Mouse (Mus musculus): Measurements from ENCODE around the gene Irgq. TPM values are rescaled to one million over a fixed set of nuclear protein-coding genes. Genes with fewer than 3 reads are reported as not detected.
A peak's percentile ranks its signal among the peaks of the same experiment; 100 is the strongest.

Irgq gene
- polyA plus RNA-seq, 1 experiment from 2014 or later, result 7.5 TPM

DNA sequence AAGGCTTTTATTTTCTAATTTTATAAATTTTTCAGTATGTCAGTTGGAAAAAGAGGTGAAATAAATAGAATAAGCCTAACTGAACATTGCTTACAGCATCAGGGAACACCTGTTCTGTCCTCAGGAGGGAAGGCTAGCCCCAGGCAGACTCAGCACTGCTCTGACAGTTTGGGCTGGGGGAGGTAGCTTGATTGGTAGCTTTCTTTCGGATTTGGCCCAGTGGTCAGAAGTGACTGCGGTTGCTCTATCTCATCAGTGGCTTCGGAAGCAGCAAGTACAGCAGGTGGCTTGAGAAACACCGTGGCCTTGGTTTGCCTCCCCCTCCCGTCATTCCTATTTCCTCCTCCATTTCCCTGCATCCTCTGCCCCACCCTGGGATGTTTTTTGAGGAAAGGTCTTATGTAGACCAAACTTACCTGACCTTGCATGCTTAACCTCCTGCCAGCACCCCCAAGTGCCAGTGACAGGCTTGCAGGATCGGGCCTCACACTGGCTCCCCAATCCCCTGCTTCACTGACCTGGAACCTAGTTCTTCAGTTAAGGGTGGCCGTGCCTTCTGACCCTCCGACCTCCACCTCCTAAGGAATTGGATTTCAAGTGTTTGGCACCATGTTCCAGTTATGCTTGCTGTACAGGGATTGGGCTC, 32.8 kb downstream of the Irgq start:
- Histone ChIP-seq H3K9me3 (ENCODE audit: control insufficient read depth, low read length) (no peaks in the 10 kb centered on the region), H3K36me3 (ENCODE audit: control insufficient read depth, insufficient read depth, low read length) (peaks cover 14% of the 10 kb centered on the region), H3K9ac (ENCODE audit: low read length) (no peak overlapping the region), H3K27me3 (ENCODE audit: control insufficient read depth, insufficient read depth, low read length) (no peaks in the 10 kb centered on the region), H3K27ac (replicated peaks; ENCODE audit: low read depth, low read length) (no peak overlapping the region), H3K4me1 (ENCODE audit: control insufficient read depth, insufficient read depth, low read length) (no peaks in the 10 kb centered on the region), H3K4me2 (ENCODE audit: low read depth, severe bottlenecking) (no peak overlapping the region), H3K4me3 (ENCODE audit: low read depth, low read length) (no peak overlapping the region)
- DNase-seq (ENCODE audit: low spot score), result no peak
- 91% methylated on average over 8 of the region's 8 CpGs for WGBS
- ATAC-seq (ENCODE audit: insufficient number of reproducible peaks, low FRiP score, low TSS enrichment, low read depth), result no peak

DNA sequence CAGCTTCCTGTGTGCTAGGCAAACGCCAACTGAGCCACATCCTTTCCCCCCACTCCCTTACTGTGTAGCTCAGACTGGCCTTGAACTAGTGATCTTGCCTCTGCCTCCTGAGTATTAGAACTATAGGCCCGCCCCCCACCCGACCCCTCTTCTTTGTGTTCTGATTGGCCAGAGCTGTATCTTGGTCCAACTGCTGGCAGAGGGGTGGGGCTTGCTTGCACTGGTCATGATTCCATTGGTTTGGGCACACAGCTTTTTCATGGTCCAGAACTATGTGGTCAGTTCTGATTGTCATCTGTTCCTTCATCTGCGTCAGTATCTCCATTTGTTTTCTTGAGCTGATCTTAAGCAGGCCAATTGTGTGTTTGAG, 33.3 kb downstream of the Irgq start:
- Histone ChIP-seq H3K4me1 (ENCODE audit: control insufficient read depth, insufficient read depth, low read length) (no peaks in the 10 kb centered on the region), H3K36me3 (ENCODE audit: control insufficient read depth, insufficient read depth, low read length) (peaks cover 17% of the 10 kb centered on the region), H3K27me3 (ENCODE audit: control insufficient read depth, insufficient read depth, low read length) (no peaks in the 10 kb centered on the region), H3K27ac (replicated peaks; ENCODE audit: low read depth, low read length) (no peak overlapping the region), H3K9me3 (ENCODE audit: control insufficient read depth, low read length) (no peaks in the 10 kb centered on the region), H3K4me2 (ENCODE audit: low read depth, severe bottlenecking) (no peak overlapping the region), H3K4me3 (ENCODE audit: low read depth, low read length) (no peak overlapping the region), H3K9ac (ENCODE audit: low read length) (no peak overlapping the region)
- no peak for DNase-seq (ENCODE audit: low spot score)
- 84% methylated on average over 4 of the region's 4 CpGs for WGBS
- no peak for ATAC-seq (ENCODE audit: insufficient number of reproducible peaks, low FRiP score, low TSS enrichment, low read depth)

DNA sequence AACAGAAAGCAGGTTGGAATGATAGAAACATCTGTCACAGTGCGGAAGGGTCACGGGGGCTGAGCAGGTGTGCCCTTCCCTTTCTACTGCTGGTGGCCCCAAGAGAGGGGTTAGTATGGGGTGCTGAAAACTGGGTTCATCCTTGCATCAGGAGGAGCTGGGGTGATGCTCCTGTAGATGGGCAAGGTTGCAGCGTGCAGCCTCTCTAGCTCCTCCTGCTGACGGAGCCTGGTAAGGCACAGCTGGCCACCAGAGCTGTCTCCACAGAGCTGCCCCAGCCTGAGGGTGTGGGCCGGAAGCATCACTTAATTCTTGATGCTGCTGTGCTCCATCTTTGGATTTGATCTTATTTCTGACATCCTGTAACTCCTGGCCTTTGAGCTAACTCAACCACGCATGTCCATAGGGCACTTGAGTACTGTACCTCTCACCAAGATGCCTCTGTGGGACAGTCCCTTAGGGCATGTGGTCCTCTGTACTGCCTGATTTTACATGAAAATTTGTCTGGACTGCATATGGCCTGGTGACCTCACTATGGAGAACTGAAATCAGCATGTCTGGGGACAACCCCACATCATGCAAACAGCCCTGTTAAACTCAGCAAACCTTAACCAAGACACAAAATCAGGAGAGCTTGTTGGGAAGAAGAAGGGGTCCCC, 34.2 kb downstream of the Irgq start:
- WGBS, result 68% methylated on average over 6 of the region's 6 CpGs
- no peak overlapping the region for H3K4me2 ChIP-seq (ENCODE audit: low read depth, severe bottlenecking)
- peak; percentile 81 for DNase-seq (ENCODE audit: low spot score)
- no peak for ATAC-seq (ENCODE audit: insufficient number of reproducible peaks, low FRiP score, low TSS enrichment, low read depth)
- H3K27ac ChIP-seq (replicated peaks; ENCODE audit: low read depth, low read length), result no peak overlapping the region
- H3K4me1 ChIP-seq (ENCODE audit: control insufficient read depth, insufficient read depth, low read length), result no peaks in the 10 kb centered on the region
- no peak overlapping the region for H3K9ac ChIP-seq (ENCODE audit: low read length)
- H3K27me3 ChIP-seq (ENCODE audit: control insufficient read depth, insufficient read depth, low read length), result no peaks in the 10 kb centered on the region
- no peaks in the 10 kb centered on the region for H3K9me3 ChIP-seq (ENCODE audit: control insufficient read depth, low read length)
- peaks cover 18% of the 10 kb centered on the region for H3K36me3 ChIP-seq (ENCODE audit: control insufficient read depth, insufficient read depth, low read length)
- no peak overlapping the region for H3K4me3 ChIP-seq (ENCODE audit: low read depth, low read length)

DNA sequence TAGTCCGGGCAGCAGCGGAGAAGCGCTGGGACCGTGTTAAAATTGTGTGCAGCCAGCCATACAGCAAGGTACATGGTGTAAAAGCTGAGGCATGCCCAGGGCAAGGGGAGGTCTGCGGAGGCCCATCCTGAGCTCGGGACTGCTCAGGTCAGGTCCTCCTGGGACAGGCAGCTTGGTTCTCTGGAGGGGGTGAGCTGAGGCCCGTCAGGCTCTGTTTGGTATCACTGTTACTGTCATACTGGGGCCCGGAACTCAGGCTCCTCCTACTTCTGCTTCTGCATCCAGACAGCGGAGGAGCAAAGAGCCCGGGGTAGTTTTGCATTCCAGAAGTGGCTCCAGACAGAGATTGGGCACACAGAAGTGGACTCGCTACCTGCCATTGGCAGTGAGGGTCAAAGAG, 35.1 kb downstream of the Irgq start:
- H3K27me3 ChIP-seq (ENCODE audit: control insufficient read depth, insufficient read depth, low read length), result no peaks in the 10 kb centered on the region
- ATAC-seq (ENCODE audit: insufficient number of reproducible peaks, low FRiP score, low TSS enrichment, low read depth), result no peak
- H3K4me1 ChIP-seq (ENCODE audit: control insufficient read depth, insufficient read depth, low read length), result no peaks in the 10 kb centered on the region
- H3K9ac ChIP-seq (ENCODE audit: low read length), result no peak overlapping the region
- WGBS, result 95% methylated on average over 11 of the region's 11 CpGs
- peaks cover 22% of the 10 kb centered on the region for H3K36me3 ChIP-seq (ENCODE audit: control insufficient read depth, insufficient read depth, low read length)
- H3K9me3 ChIP-seq (ENCODE audit: control insufficient read depth, low read length), result no peaks in the 10 kb centered on the region
- H3K27ac ChIP-seq (replicated peaks; ENCODE audit: low read depth, low read length), result no peak overlapping the region
- DNase-seq (ENCODE audit: low spot score), result no peak
- no peak overlapping the region for H3K4me3 ChIP-seq (ENCODE audit: low read depth, low read length)
- H3K4me2 ChIP-seq (ENCODE audit: low read depth, severe bottlenecking), result no peak overlapping the region

DNA sequence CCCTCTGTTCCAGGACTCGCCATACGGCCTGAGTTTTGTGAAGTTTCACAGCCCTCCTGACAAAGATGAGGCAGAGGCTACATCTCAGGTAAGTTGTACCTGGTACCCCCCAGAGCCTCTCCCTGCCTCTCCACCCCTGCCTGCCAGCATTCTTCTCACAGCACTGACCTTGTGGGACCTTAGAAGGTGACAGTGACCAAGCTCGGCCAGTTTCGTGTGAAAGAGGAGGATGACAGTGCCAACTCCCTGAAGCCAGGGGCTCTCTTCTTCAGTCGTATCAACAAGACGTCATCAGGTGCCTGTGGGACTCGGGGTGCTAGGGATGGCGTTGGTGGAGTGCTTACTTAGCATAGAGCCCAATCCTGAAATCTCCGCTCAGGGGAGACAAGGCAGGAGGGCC, 35.7 kb downstream of the Irgq start:
- DNase-seq (ENCODE audit: low spot score) (no peak), ATAC-seq (ENCODE audit: insufficient number of reproducible peaks, low FRiP score, low TSS enrichment, low read depth) (no peak)
- H3K9me3 ChIP-seq (ENCODE audit: control insufficient read depth, low read length), result no peaks in the 10 kb centered on the region
- H3K4me1 ChIP-seq (ENCODE audit: control insufficient read depth, insufficient read depth, low read length), result no peaks in the 10 kb centered on the region
- H3K27me3 ChIP-seq (ENCODE audit: control insufficient read depth, insufficient read depth, low read length), result no peaks in the 10 kb centered on the region
- H3K36me3 ChIP-seq (ENCODE audit: control insufficient read depth, insufficient read depth, low read length), result peaks cover 23% of the 10 kb centered on the region
- no peak overlapping the region for H3K4me3 ChIP-seq (ENCODE audit: low read depth, low read length)
- no peak overlapping the region for H3K27ac ChIP-seq (replicated peaks; ENCODE audit: low read depth, low read length)
- no peak overlapping the region for H3K4me2 ChIP-seq (ENCODE audit: low read depth, severe bottlenecking)
- no peak overlapping the region for H3K9ac ChIP-seq (ENCODE audit: low read length)
- 95% methylated on average over 9 of the region's 9 CpGs for WGBS

DNA sequence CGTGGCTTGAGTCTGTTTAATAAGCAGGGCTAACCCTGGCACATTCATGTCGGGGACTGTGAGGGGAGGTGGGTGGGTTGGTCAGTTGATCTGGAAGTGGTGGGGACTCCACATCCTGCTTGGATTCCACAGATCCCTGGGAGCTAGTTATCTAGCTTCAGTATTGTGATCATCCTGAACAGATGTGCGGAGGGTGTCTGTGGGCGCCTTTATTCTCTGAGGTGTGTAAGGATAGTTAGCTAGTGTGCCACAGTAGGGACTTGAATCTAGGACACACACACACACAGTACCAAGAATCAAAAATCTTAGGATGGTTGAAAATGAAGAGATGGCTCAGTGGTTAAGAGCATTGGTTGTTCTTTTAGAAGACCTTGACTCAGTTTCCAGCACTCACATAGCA, 38.0 kb downstream of the Irgq start:
- H3K27ac ChIP-seq (replicated peaks; ENCODE audit: low read depth, low read length), result no peak overlapping the region
- H3K4me2 ChIP-seq (ENCODE audit: low read depth, severe bottlenecking), result no peak overlapping the region
- H3K4me3 ChIP-seq (ENCODE audit: low read depth, low read length), result no peak overlapping the region
- no peaks in the 10 kb centered on the region for H3K4me1 ChIP-seq (ENCODE audit: control insufficient read depth, insufficient read depth, low read length)
- no peak for DNase-seq (ENCODE audit: low spot score)
- no peaks in the 10 kb centered on the region for H3K9me3 ChIP-seq (ENCODE audit: control insufficient read depth, low read length)
- no peak for ATAC-seq (ENCODE audit: insufficient number of reproducible peaks, low FRiP score, low TSS enrichment, low read depth)
- H3K36me3 ChIP-seq (ENCODE audit: control insufficient read depth, insufficient read depth, low read length), result peaks cover 33% of the 10 kb centered on the region
- no peak overlapping the region for H3K9ac ChIP-seq (ENCODE audit: low read length)
- WGBS, result 85% methylated on average over 4 of the region's 4 CpGs
- H3K27me3 ChIP-seq (ENCODE audit: control insufficient read depth, insufficient read depth, low read length), result no peaks in the 10 kb centered on the region

DNA sequence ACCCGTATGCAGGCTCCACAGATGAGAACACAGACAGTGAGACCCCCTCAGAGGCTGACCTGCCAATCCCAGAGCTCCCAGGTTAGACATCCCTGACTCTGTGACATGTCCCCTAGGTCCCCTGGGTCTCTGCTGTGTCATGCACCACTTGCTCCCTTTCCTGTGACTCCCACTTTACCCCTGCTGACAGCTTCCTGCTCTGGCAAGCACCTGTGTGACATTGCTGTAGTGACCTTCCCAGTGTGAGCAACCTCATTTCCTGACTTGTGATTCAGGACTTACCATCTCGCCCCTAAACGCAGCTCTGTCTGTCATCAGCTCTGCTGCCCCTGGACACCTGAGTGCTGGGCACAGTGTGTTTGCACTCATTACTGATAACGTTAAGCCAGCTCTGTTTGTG, 40.6 kb downstream of the Irgq start:
- Histone ChIP-seq H3K27ac (replicated peaks; ENCODE audit: low read depth, low read length) (no peak overlapping the region), H3K36me3 (ENCODE audit: control insufficient read depth, insufficient read depth, low read length) (peaks cover 30% of the 10 kb centered on the region), H3K4me2 (ENCODE audit: low read depth, severe bottlenecking) (no peak overlapping the region), H3K27me3 (ENCODE audit: control insufficient read depth, insufficient read depth, low read length) (no peaks in the 10 kb centered on the region), H3K4me3 (ENCODE audit: low read depth, low read length) (no peak overlapping the region), H3K4me1 (ENCODE audit: control insufficient read depth, insufficient read depth, low read length) (no peaks in the 10 kb centered on the region), H3K9me3 (ENCODE audit: control insufficient read depth, low read length) (no peaks in the 10 kb centered on the region), H3K9ac (ENCODE audit: low read length) (no peak overlapping the region)
- ATAC-seq (ENCODE audit: insufficient number of reproducible peaks, low FRiP score, low TSS enrichment, low read depth) (no peak), DNase-seq (ENCODE audit: low spot score) (no peak)
- 85% methylated on average over 4 of the region's 4 CpGs for WGBS

DNA sequence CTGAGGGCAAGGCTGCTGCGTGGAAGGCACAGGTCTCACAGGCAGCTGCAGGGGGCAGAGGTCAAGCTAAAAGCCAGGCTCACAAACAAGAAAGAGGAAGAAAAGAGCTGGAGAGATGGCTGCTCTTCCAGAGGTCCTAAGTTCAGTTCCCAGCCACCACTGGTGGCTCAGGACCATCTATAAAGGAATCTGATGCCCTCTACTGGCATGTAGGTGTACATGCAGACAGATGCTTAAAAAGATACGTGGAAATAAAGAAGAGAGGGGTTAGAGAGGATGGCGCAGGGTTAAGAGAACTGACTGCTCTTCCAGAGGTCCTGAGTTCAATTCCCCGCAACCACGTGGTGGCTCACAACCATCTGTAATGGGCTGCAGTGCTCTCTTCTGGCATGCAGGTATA, 42.0 kb downstream of the Irgq start:
- no peak for DNase-seq (ENCODE audit: low spot score)
- peaks cover 23% of the 10 kb centered on the region for H3K36me3 ChIP-seq (ENCODE audit: control insufficient read depth, insufficient read depth, low read length)

More for the DNA sequence above, 42.0 kb downstream of the Irgq start:
- Histone ChIP-seq H3K4me1 (ENCODE audit: control insufficient read depth, insufficient read depth, low read length) (no peaks in the 10 kb centered on the region), H3K4me3 (ENCODE audit: low read depth, low read length) (no peak overlapping the region), H3K4me2 (ENCODE audit: low read depth, severe bottlenecking) (no peak overlapping the region), H3K27me3 (ENCODE audit: control insufficient read depth, insufficient read depth, low read length) (no peaks in the 10 kb centered on the region), H3K27ac (replicated peaks; ENCODE audit: low read depth, low read length) (no peak overlapping the region), H3K9me3 (ENCODE audit: control insufficient read depth, low read length) (no peaks in the 10 kb centered on the region), H3K9ac (ENCODE audit: low read length) (no peak overlapping the region)
- WGBS, result 56% methylated on average over 5 of the region's 5 CpGs
- no peak for ATAC-seq (ENCODE audit: insufficient number of reproducible peaks, low FRiP score, low TSS enrichment, low read depth)

All from limb, embryonic 11.5 days (tissue).